ENCODE assay signal across 7 mouse cellular contexts in the genomic region with DNA sequence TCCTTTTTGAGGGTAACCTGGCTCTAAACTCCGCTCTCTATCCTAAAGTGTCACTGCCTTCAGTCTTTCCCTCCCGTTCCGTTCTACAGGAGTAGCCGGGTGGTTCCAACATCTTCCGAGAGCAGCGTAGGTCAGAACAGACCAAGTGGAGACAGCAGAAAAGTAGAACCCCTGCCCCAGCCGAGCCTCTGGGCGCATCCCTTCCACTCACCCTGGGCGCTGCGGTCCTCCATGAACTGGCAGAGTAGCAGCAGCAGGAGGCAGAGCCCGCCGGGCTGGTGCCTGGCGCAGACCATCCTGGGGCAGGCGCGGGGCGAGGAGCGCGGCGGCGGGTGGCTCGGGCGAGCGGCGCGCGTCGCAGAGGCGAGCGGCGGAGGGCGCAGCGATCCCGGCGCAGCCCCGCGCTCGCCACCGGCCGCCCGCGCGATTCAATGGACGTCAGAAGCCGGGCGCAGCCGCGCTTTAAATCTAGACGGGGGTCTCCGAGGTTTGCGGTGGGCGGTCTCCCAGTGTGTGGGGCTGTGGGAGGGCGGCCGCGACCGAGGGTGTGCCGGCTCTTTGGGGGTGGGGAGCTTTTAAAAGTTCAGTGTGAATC. TPM values are rescaled to one million over a fixed set of nuclear protein-coding genes. Genes with fewer than 3 reads are reported as not detected.
DNase-seq lines count a peak whose midpoint lies in the region; ATAC-seq and TF ChIP-seq lines count a peak whose summit lies in the region.

No protein-coding gene starts in this region.

- peak overlapping the region; percentile 54 for H3K4me3 ChIP-seq in forebrain, embryonic 11.5 days (ENCODE audit: low read depth, low read length)
- peak overlapping the region; percentile 63 for H3K4me3 ChIP-seq in limb, embryonic 15.5 days
- H3K4me3 ChIP-seq in midbrain, postnatal 0 days (ENCODE audit: low read depth, low read length) = peak overlapping the region; percentile 56
- peak overlapping the region; percentile 32 for H3K4me3 ChIP-seq in thymus, adult 2 months (ENCODE audit: control insufficient read depth, insufficient read depth, low read length)

- TF ChIP-seq POLR2A in thymus, adult 2 months (IDR thresholded peaks at IDR 0.05; ENCODE audit: control insufficient read depth, extremely low read depth, insufficient read depth, low read length, poor library complexity) = no peak

- peak overlapping the region; percentile 66; the same call in 1 of the 2 replicates for H3K27ac ChIP-seq in forebrain, embryonic 11.5 days (ENCODE audit: low read depth, low read length)
- H3K27ac ChIP-seq in limb, embryonic 15.5 days = peak overlapping the region; percentile 82
- no peak overlapping the region for H3K27ac ChIP-seq in midbrain, postnatal 0 days (ENCODE audit: low read depth, low read length)
- no peak overlapping the region for H3K27ac ChIP-seq in thymus, adult 2 months (ENCODE audit: control insufficient read depth, insufficient read depth, low read length)

- H3K4me2 ChIP-seq in forebrain, embryonic 11.5 days (ENCODE audit: low read depth, low read length, severe bottlenecking) = peak overlapping the region; percentile 90
- H3K4me2 ChIP-seq in limb, embryonic 15.5 days = peak overlapping the region; percentile 96
- H3K4me2 ChIP-seq in midbrain, postnatal 0 days (ENCODE audit: low read depth, low read length, poor library complexity, severe bottlenecking) = peak overlapping the region; percentile 98

- ATAC-seq in forebrain, embryonic 11.5 days (replicated peaks; ENCODE audit: low FRiP score) = peak; percentile 63
- ATAC-seq in hematopoietic stem cell, adult 5-6 weeks (replicated peaks in 1 of 2; ENCODE audit: insufficient read depth in 1 of 2, low FRiP score in 2 of 2, low TSS enrichment in 1 of 2, low read depth in 1 of 2, poor library complexity in 2 of 2, severe bottlenecking in 2 of 2) = peak; percentile 26 to 39; a peak in 3 of 4 replicates
- ATAC-seq in limb, embryonic 15.5 days (ENCODE audit: insufficient number of reproducible peaks, low FRiP score, low TSS enrichment, low read depth) = 0 out of 2 replicates have a peak, but pooled peaks have one; percentile 42
- ATAC-seq in midbrain, postnatal 0 days (ENCODE audit: low FRiP score) = peak; percentile 62

- no peaks in the 10 kb centered on the region for H3K9me3 ChIP-seq in forebrain, embryonic 11.5 days (ENCODE audit: control insufficient read depth, low read length)
- H3K9me3 ChIP-seq in limb, embryonic 15.5 days = no peaks in the 10 kb centered on the region
- no peaks in the 10 kb centered on the region for H3K9me3 ChIP-seq in midbrain, postnatal 0 days (ENCODE audit: low read length)

- H3K36me3 ChIP-seq in forebrain, embryonic 11.5 days (ENCODE audit: control insufficient read depth, insufficient read depth, low read length) = no peaks in the 10 kb centered on the region
- H3K36me3 ChIP-seq in limb, embryonic 15.5 days = no peaks in the 10 kb centered on the region
- H3K36me3 ChIP-seq in midbrain, postnatal 0 days (ENCODE audit: insufficient read depth, low read length) = no peaks in the 10 kb centered on the region
- H3K36me3 ChIP-seq in thymus, adult 2 months (ENCODE audit: control insufficient read depth, insufficient read depth, low read length) = no peaks in the 10 kb centered on the region

- H3K4me1 ChIP-seq in forebrain, embryonic 11.5 days (replicated peaks; ENCODE audit: control insufficient read depth, insufficient read depth, low read length) = peaks cover 7% of the 10 kb centered on the region
- peaks cover 26% of the 10 kb centered on the region for H3K4me1 ChIP-seq in limb, embryonic 15.5 days
- H3K4me1 ChIP-seq in midbrain, postnatal 0 days (ENCODE audit: insufficient read depth, low read length) = peaks cover 7% of the 10 kb centered on the region; the same call in 1 of the 2 replicates
- peaks cover 8% of the 10 kb centered on the region; the same call in 1 of the 2 replicates for H3K4me1 ChIP-seq in thymus, adult 2 months (replicated peaks; ENCODE audit: control insufficient read depth, insufficient read depth, low read length)

- under 1% methylated on average over 56 of the region's 56 CpGs for WGBS in forebrain, embryonic 11.5 days
- WGBS in limb, embryonic 15.5 days = 0% methylated on average over 56 of the region's 56 CpGs
- WGBS in midbrain, postnatal 0 days = under 1% methylated on average over 55 of the region's 56 CpGs
- WGBS in thymus, adult 2 months = 2% methylated on average over 56 of the region's 56 CpGs

- peak; percentile 24; the same call in 1 of the 2 replicates for TF ChIP-seq CTCF in midbrain, postnatal 0 days (IDR thresholded peaks at IDR 0.05)
- no peak for TF ChIP-seq CTCF in thymus, adult 2 months (IDR thresholded peaks at IDR 0.05; ENCODE audit: borderline replicate concordance, control insufficient read depth, extremely low read depth, insufficient read depth, low read length, poor library complexity)

- DNase-seq in ES-CJ7 (ENCODE audit: low read depth, low spot score) (peak; percentile 51), adipocyte (ENCODE audit: low spot score) (peak; percentile 34)
- peak; percentile 82 for DNase-seq in forebrain, embryonic 11.5 days (ENCODE audit: low spot score)
- DNase-seq in midbrain, postnatal 0 days (ENCODE audit: low spot score) = peak; percentile 46
- peak; percentile 20 for DNase-seq in thymus, adult 2 months

- peak overlapping the region; percentile 39 for H3K9ac ChIP-seq in forebrain, embryonic 11.5 days (ENCODE audit: low read length)
- peak overlapping the region; percentile 52 for H3K9ac ChIP-seq in limb, embryonic 15.5 days
- H3K9ac ChIP-seq in midbrain, postnatal 0 days (replicated peaks; ENCODE audit: low read length, poor library complexity, severe bottlenecking) = 0 out of 2 replicates have a peak overlapping the region, but pooled peaks have one; percentile 36

- peaks cover 16% of the 10 kb centered on the region for H3K27me3 ChIP-seq in forebrain, embryonic 11.5 days (ENCODE audit: control insufficient read depth, insufficient read depth, low read length)
- peaks cover 49% of the 10 kb centered on the region for H3K27me3 ChIP-seq in limb, embryonic 15.5 days
- H3K27me3 ChIP-seq in midbrain, postnatal 0 days (ENCODE audit: insufficient read depth, low read length) = peaks cover 15% of the 10 kb centered on the region
- H3K27me3 ChIP-seq in thymus, adult 2 months (ENCODE audit: control insufficient read depth, insufficient read depth, low read length) = peaks cover 18% of the 10 kb centered on the region; the same call in 1 of the 2 replicates

RNA-seq across cellular contexts. Expression of a gene that starts 0.4 kb away (rescaled TPM):
- polyA plus RNA-seq in forebrain, embryonic 11.5 days (2014; fragmentation: Nextera tagmentation; extraction: Ambion mirVana) = 27.7 and 33.7 TPM in 2 replicates
- not detected in 2 replicates for total RNA-seq in hematopoietic stem cell, adult 5-6 weeks (2017)
- 53.4 and 55.4 TPM in 2 replicates for polyA plus RNA-seq in limb, embryonic 15.5 days (2015; fragmentation: Nextera tagmentation; extraction: Ambion mirVana)
- 0.76 and 0.93 TPM in 2 replicates for total RNA-seq in midbrain, postnatal 0 days (2014; rRNA removed)
- 2.1 and 2.8 TPM in 2 replicates for polyA plus RNA-seq in midbrain, postnatal 0 days (2015; fragmentation: Nextera tagmentation; extraction: Ambion mirVana)
- 2.1 and 2.3 TPM in 2 replicates for polyA plus RNA-seq in thymus, adult 2 months (2012; rRNA removed)

Comparison
In these comparisons a context has a peak if more than half of its experiments do, and no peak if none do; other contexts are left out.
1. DNase-seq: peak in every context shown above with its lines; median percentile 82 in forebrain, embryonic 11.5 days; 51 in ES-CJ7; 46 in midbrain, postnatal 0 days; 34 in adipocyte; 20 in thymus, adult 2 months.
2. H3K27ac ChIP-seq: peak in forebrain, embryonic 11.5 days (single experiment) and limb, embryonic 15.5 days (single experiment); none in midbrain, postnatal 0 days (single experiment) and thymus, adult 2 months (single experiment).
3. Peak in every context shown above with its lines, with median percentiles within 50 percentile points of each other: ATAC-seq, H3K4me2 ChIP-seq, H3K4me3 ChIP-seq and H3K9ac ChIP-seq.